Mouse (Mus musculus) granulocyte monocyte progenitor cell, adult 5-6 weeks (primary cell): ENCODE data around the gene Cpm. TPM values are rescaled to one million over a fixed set of nuclear protein-coding genes. Genes with fewer than 3 reads are reported as not detected.
A peak's percentile ranks its signal among the peaks of the same experiment; 100 is the strongest.
"Not testable (repeated sequence)": the region's sequence is repeated elsewhere in the genome, so short reads cannot be mapped to it uniquely, and the experiment has no call there.

Experiments
- ATAC-seq: replicated peaks from 2 replicates; pipeline ENCODE4 v1.8.0; 2016; ENCODE audit warnings: mild to moderate bottlenecking, moderate TSS enrichment, inconsistent platforms; ENCODE audit not compliant: poor library complexity, severe bottlenecking
- total RNA-seq, 2 experiments: library from RNA; stranded (forward) in 1 of 2; stranded (reverse) in 1 of 2; fragments of 200-712, 200-1000 nt in 1 of 2; fragments of >200 nt in 1 of 2; fragmentation: Nextera tagmentation in 1 of 2; gene quantifications; 2 replicates each; pipeline ENCODE4 v1.2.3; 2014 to 2017

Cpm gene
- total RNA-seq (2014; fragmentation: Nextera tagmentation) (not detected in 2 replicates), total RNA-seq (2017) (0.46 TPM in 1 of 2 replicates, not detected in the other)

DNA sequence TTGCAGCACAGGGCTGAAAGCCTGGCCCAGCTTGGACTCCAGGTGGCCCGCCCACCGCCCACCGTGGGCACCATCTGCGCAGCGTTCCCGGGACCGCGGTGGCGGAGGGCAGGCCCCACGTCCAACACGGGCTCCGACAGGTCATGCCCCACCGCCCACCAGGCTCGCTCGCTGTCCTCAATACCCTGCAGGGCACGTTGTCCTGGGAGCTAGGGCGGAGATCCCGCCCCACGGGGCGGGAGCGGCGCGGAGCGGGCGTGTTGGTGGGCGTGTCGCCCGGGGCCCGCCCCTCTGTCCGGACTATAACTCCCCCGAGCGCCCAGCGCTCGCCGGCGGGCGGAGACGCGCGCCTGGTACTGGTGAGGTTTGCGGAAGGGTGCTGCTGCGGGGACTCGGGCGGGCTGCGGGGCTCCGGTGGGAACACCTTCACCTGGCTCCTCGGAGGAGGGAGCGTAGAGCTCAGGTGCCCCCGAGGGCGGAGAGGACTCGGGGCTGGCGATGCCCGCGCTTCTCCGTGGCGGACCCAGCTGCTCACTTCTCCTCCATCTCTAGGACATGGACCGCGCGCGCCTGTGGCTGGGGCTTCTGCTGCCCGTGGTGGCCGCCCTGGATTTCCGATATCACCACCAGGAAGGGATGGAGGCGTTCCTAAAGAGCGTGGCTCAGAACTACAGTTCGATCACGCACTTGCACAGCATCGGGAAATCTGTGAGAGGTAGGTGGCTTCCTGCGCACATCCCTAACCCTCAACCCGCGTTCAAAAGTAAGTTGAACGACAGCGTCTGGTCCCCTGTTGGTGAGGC is at the start of gene Cpm:
Cpm (plus strand) TSS at position 332 of the 803 bp plus-strand sequence.
- peak; percentile 89 for ATAC-seq

DNA sequence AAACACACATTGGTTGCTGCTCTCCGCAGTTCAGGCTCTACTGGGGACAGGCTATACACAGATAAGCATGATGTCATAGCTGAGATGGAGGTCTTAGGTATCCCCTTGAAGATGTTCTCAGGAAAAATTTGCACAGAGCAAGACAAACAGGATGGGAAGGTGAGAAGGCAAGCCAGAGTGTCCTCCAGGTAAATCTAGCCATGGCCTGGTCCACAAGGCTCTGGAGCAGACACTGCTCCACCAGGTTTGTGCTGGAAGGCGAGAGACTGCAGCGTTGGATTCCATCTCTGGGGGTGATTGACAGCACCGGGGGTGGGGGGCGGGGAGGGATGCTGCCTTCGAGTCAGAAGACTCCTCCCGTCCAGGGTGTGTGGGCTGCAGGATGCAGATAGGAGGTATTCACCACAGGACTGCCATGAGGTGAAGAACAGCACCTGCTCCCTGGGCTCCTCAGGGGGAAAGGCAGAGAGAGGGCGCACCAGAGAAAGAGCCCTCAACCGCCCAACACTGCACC is 49.5 kb upstream of the Cpm start:
- no peak for ATAC-seq

DNA sequence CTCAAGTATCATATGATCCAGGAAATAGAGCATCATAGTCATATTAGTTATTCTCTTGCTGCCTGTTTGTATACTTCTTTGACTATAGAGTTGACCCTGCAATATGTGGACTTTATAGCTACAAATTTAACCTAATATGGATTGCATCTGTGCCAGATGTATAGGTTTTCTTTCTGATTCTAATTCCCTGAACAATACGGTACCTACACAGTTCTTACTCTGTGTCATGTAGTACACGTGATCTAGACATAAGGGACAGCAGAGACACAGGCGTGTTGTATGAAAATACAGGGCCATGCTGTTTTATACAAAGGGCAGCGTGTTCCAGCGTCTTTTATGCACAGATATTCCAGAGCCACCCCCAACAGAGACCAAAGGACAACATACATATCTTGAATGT is 48.9 kb upstream of the Cpm start:
- no peak for ATAC-seq

- no peak for ATAC-seq
Observed at GRCm38 (mm10) chr10:117581007-117581752, 48.1 kb upstream of the Cpm start.

DNA sequence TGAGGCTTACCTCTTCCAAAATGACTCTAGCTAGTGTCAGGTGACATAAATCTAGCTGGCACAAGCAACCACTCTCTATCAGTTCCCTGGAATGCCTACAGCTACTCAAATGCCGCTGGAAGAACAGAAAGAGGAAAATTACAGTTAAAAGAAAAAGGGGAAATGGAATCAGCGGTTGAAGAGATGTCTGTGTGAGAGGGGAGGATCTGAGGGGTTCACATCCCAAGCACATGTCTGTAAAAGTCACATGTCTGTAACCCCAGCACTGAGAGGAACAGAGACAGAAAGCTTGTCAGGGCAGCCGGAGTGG is 47.6 kb upstream of the Cpm start:
- peak; percentile 33; the same call in 1 of the 2 replicates for ATAC-seq

- ATAC-seq, result no peak
Observed at GRCm38 (mm10) chr10:117583155-117584061, 45.9 kb upstream of the Cpm start.

GRCm38 (mm10) chr10:117584102-117584501 is 45.2 kb upstream of the Cpm start:
- no peak for ATAC-seq

GRCm38 (mm10) chr10:117584566-117585515 is 44.5 kb upstream of the Cpm start:
- no peak for ATAC-seq

- no peak for ATAC-seq
Observed at GRCm38 (mm10) chr10:117585600-117586299, 43.5 kb upstream of the Cpm start.

DNA sequence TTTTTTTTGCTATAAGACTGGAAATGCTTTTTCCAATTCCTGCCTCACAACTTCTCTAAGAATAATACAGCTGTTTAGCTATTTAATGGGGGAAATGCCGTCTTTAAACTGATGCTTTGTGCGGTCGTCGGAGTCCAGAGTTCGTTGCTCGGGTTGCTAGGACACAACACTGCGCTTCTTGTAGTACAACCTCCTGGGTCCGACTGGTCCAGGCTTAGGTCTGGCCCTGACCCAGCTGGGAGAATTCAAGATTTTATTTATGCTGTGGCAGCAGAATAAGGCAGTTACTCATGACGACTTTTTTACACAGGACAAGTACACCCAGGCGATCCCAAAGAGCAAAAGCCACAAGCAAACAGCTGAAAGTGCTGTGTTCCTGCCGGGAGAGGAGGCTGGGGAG is 42.4 kb upstream of the Cpm start:
- no peak for ATAC-seq

- no peak for ATAC-seq
Observed at GRCm38 (mm10) chr10:117587335-117587734, 42.0 kb upstream of the Cpm start.

GRCm38 (mm10) chr10:117588416-117589143 is 40.7 kb upstream of the Cpm start:
- not testable (repeated sequence) for ATAC-seq

DNA sequence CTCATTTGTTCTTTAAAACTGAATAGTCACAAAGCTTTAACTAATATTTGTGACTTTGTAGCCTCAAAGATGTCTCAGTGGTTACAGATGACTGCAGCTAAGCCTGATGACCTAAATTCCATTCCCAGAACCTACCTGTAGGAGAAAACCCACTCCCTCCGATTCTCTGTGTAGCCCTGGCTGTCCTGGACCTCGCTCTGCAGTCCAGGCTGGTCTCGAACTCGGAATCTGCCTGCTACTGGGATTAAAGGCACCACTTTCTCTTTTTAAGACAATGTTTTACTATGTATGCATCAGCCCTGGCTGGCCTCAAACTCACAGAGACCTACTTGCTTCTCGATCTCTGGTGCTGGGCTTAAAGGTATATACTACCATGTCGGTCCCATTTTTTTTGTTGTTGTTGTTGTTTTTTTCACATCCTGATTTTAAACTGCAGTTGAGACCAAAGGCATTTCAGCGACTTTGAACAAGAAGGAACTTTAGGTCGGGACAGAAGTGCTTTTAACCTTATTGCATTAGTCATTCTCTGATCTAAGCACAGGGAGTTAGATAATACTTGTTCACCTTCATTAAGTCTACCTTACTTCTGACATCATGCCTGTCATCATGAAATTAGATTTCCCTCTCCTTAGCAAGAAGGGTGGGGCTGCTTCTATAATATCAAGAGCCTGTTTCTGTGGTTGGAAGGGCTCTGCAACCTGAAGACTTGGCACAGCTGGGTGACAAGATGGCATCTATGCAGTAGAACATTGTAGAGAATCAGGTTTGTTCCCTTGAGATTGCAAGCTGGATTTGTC is 40.0 kb upstream of the Cpm start:
- ATAC-seq, result no peak

GRCm38 (mm10) chr10:117590331-117591301 is 38.7 kb upstream of the Cpm start:
- no peak for ATAC-seq

DNA sequence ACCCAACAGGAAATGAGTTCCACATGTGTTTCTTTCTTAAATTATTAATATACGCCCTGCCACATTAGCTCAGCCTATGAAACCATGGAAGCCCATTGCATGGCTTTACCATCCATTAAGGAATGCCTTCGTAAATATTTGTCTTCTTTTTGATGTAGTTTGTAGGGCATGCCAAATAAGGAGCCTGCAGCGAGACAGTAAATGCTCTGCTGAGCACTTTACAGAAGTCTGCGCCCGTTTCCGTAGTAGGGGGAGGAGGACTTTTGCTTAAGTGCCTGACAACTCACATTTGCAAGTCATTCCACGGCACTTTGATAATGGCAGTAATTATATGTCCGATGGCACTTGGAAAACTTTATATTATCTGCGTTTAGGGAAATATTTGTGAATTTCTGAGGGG is 37.5 kb upstream of the Cpm start:
- ATAC-seq, result no peak
